Mouse (Mus musculus): ENCODE measurements at regions not wholly inside any gene's neighbourhood (a gene's known extent, or its start where the extent isn't known, plus 50 kb on each side); places are given as distances from the start of the nearest gene placed in this dataset.

- Histone ChIP-seq H3K4me2 (ENCODE audit: low read depth, low read length) (no peak overlapping the region), H3K4me3 (ENCODE audit: low read depth, low read length) (no peak overlapping the region), H3K9ac (ENCODE audit: low read depth, low read length) (no peak overlapping the region), H3K27ac (ENCODE audit: low read length) (no peak overlapping the region), H3K36me3 (ENCODE audit: control insufficient read depth, insufficient read depth) (no peaks in the 10 kb centered on the region), H3K27me3 (ENCODE audit: control insufficient read depth, insufficient read depth, low read depth, low read length) (no peaks in the 10 kb centered on the region), H3K4me1 (ENCODE audit: control insufficient read depth, low read depth, low read length) (no peaks in the 10 kb centered on the region), H3K9me3 (replicated peaks; ENCODE audit: control insufficient read depth, low read length) (no peaks in the 10 kb centered on the region)
- 57% methylated on average over 2 of the region's 2 CpGs for WGBS (ENCODE audit: insufficient replicate concordance)
- ATAC-seq (ENCODE audit: low read depth), result no peak
These were observed 702.8 kb downstream of the Hs3st4 start for GRCm38 (mm10) chr7:124685424-124685823.

DNA sequence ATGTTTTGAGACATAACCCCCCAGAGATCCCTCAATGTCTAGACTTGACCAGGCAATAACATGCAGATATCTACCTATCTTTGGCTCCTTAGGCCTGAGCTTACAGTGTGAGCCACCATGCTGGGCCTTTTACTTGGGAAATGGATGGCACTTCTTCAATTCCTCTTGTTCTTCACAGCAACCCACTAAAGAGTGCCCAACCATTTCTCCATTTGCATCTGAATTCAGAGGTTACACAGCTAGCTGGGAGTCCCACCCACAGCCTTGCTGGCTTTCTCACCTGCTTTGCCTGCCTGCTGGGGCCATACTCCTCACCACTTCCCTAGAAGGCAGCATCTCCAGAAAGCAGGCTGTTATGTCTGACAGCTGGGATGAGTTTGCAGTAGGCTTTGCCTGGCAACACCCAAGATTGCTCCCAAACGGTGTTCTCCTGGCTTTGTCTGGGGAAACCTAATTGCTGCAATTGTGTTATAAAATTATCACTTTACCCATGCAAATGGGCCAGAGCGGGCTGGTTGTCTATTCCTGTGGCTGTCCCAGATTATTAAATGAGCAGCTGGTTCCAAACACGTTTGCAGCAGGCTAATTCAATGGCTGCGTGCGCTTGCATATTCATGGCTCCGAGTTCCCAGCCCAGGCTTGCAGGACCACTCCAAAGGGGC lies 721.6 kb downstream of the Hs3st4 start:
- Histone ChIP-seq H3K9me3 (replicated peaks; ENCODE audit: control insufficient read depth, low read length) (no peaks in the 10 kb centered on the region), H3K4me1 (ENCODE audit: control insufficient read depth, low read depth, low read length) (no peaks in the 10 kb centered on the region), H3K36me3 (ENCODE audit: control insufficient read depth, insufficient read depth) (no peaks in the 10 kb centered on the region), H3K9ac (ENCODE audit: low read depth, low read length) (no peak overlapping the region), H3K27ac (ENCODE audit: low read length) (no peak overlapping the region), H3K4me3 (ENCODE audit: low read depth, low read length) (no peak overlapping the region), H3K4me2 (ENCODE audit: low read depth, low read length) (no peak overlapping the region), H3K27me3 (ENCODE audit: control insufficient read depth, insufficient read depth, low read depth, low read length) (no peaks in the 10 kb centered on the region)
- no peak for ATAC-seq (ENCODE audit: low read depth)
- WGBS (ENCODE audit: insufficient replicate concordance), result 38% methylated on average over 6 of the region's 6 CpGs

DNA sequence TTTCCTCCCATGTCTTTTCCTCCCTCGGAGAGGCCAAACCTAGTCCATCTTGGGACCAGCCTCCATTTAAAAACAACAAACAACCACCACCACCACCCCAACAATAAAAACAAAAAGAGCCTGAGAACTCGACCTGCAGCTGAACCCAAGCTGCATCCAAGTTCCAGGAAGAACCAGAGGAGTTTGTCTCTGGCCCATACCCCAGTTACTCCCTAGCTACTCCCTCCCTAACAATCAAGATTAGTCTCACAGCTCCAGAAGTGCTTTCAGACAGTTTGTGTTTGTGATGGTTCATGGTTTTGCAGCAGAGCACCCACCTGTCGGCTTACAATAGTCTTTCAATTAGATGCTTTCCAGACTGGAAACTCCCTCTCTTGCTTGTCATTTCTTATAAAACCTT lies 724.5 kb downstream of the Hs3st4 start:
- Histone ChIP-seq H3K9me3 (replicated peaks; ENCODE audit: control insufficient read depth, low read length) (no peaks in the 10 kb centered on the region), H3K27me3 (ENCODE audit: control insufficient read depth, insufficient read depth, low read depth, low read length) (no peaks in the 10 kb centered on the region), H3K4me3 (ENCODE audit: low read depth, low read length) (no peak overlapping the region), H3K27ac (ENCODE audit: low read length) (no peak overlapping the region), H3K4me1 (ENCODE audit: control insufficient read depth, low read depth, low read length) (no peaks in the 10 kb centered on the region), H3K36me3 (ENCODE audit: control insufficient read depth, insufficient read depth) (no peaks in the 10 kb centered on the region), H3K4me2 (ENCODE audit: low read depth, low read length) (no peak overlapping the region), H3K9ac (ENCODE audit: low read depth, low read length) (no peak overlapping the region)
- no peak for ATAC-seq (ENCODE audit: low read depth)
- WGBS (ENCODE audit: insufficient replicate concordance), result 16% methylated on average over 3 of the region's 3 CpGs

DNA sequence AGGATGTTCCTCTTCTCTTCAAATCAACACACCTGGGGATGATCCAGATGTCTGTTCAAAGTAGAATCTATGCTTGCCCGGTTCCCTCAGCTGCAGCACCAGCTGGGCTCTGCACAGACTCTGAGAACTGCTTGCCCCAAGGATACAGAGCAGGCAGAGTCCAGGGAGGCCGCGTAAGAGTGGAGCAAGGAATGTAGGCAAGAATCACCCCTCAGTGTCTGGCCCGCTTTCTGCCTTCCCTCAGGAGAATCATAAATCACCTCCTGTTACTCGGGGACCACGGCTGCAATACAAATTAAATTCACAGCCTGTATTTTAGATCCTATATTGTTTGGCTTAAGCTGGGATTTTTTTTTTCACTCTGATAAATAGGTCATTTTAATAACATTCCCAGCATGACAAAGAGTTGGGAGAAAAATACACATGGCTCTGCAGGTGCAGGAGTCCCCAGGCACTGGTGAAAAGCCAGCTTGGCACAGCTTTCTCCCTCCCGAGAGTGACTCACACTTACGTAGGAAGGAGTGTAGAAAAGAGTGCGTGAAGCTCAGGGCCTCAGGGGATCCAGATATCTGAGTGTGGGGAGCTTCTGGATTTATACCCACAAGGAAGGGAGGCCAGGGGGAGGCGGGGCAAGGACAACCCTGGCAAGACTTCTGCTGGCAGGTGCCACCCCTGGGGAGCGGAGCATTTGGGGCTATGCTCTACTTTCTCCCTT lies 726.3 kb downstream of the Hs3st4 start:
- Histone ChIP-seq H3K4me2 (ENCODE audit: low read depth, low read length) (no peak overlapping the region), H3K36me3 (ENCODE audit: control insufficient read depth, insufficient read depth) (no peaks in the 10 kb centered on the region), H3K27ac (ENCODE audit: low read length) (no peak overlapping the region), H3K4me1 (ENCODE audit: control insufficient read depth, low read depth, low read length) (no peaks in the 10 kb centered on the region), H3K4me3 (ENCODE audit: low read depth, low read length) (no peak overlapping the region), H3K9me3 (replicated peaks; ENCODE audit: control insufficient read depth, low read length) (no peaks in the 10 kb centered on the region), H3K27me3 (ENCODE audit: control insufficient read depth, insufficient read depth, low read depth, low read length) (no peaks in the 10 kb centered on the region), H3K9ac (ENCODE audit: low read depth, low read length) (no peak overlapping the region)
- 58% methylated on average over 11 of the region's 11 CpGs for WGBS (ENCODE audit: insufficient replicate concordance)
- ATAC-seq (ENCODE audit: low read depth), result no peak

- Histone ChIP-seq H3K4me1 (ENCODE audit: control insufficient read depth, low read depth, low read length) (no peaks in the 10 kb centered on the region), H3K9me3 (replicated peaks; ENCODE audit: control insufficient read depth, low read length) (no peaks in the 10 kb centered on the region), H3K4me2 (ENCODE audit: low read depth, low read length) (no peak overlapping the region), H3K9ac (ENCODE audit: low read depth, low read length) (no peak overlapping the region), H3K36me3 (ENCODE audit: control insufficient read depth, insufficient read depth) (no peaks in the 10 kb centered on the region), H3K4me3 (ENCODE audit: low read depth, low read length) (no peak overlapping the region), H3K27ac (ENCODE audit: low read length) (no peak overlapping the region), H3K27me3 (ENCODE audit: control insufficient read depth, insufficient read depth, low read depth, low read length) (no peaks in the 10 kb centered on the region)
- 32% methylated on average over 1 of the region's 1 CpGs for WGBS (ENCODE audit: insufficient replicate concordance)
- ATAC-seq (ENCODE audit: low read depth), result no peak
These were observed 723.5 kb upstream of the Kdm8 start for GRCm38 (mm10) chr7:124720927-124721326.

GRCm38 (mm10) chr7:124742086-124742485 lies 702.4 kb upstream of the Kdm8 start:
- H3K9ac ChIP-seq (ENCODE audit: low read depth, low read length), result no peak overlapping the region
- H3K27ac ChIP-seq (ENCODE audit: low read length), result no peak overlapping the region
- H3K4me1 ChIP-seq (ENCODE audit: control insufficient read depth, low read depth, low read length), result no peaks in the 10 kb centered on the region
- H3K36me3 ChIP-seq (ENCODE audit: control insufficient read depth, insufficient read depth), result no peaks in the 10 kb centered on the region
- WGBS (ENCODE audit: insufficient replicate concordance), result 3% methylated on average over 2 of the region's 2 CpGs
- H3K4me2 ChIP-seq (ENCODE audit: low read depth, low read length), result no peak overlapping the region
- H3K4me3 ChIP-seq (ENCODE audit: low read depth, low read length), result no peak overlapping the region
- no peak for ATAC-seq (ENCODE audit: low read depth)
- H3K27me3 ChIP-seq (ENCODE audit: control insufficient read depth, insufficient read depth, low read depth, low read length), result no peaks in the 10 kb centered on the region
- no peaks in the 10 kb centered on the region for H3K9me3 ChIP-seq (replicated peaks; ENCODE audit: control insufficient read depth, low read length)

- ATAC-seq (ENCODE audit: low read depth), result no peak
- no peaks in the 10 kb centered on the region for H3K9me3 ChIP-seq (replicated peaks; ENCODE audit: control insufficient read depth, low read length)
- no peaks in the 10 kb centered on the region for H3K36me3 ChIP-seq (ENCODE audit: control insufficient read depth, insufficient read depth)
- no peaks in the 10 kb centered on the region for H3K4me1 ChIP-seq (ENCODE audit: control insufficient read depth, low read depth, low read length)
- WGBS (ENCODE audit: insufficient replicate concordance), result 38% methylated on average over 2 of the region's 2 CpGs
- H3K4me2 ChIP-seq (ENCODE audit: low read depth, low read length), result no peak overlapping the region
- no peak overlapping the region for H3K27ac ChIP-seq (ENCODE audit: low read length)
- no peak overlapping the region for H3K9ac ChIP-seq (ENCODE audit: low read depth, low read length)
- no peaks in the 10 kb centered on the region for H3K27me3 ChIP-seq (ENCODE audit: control insufficient read depth, insufficient read depth, low read depth, low read length)
- H3K4me3 ChIP-seq (ENCODE audit: low read depth, low read length), result no peak overlapping the region
These were observed 698.2 kb upstream of the Kdm8 start for GRCm38 (mm10) chr7:124746321-124746720.

DNA sequence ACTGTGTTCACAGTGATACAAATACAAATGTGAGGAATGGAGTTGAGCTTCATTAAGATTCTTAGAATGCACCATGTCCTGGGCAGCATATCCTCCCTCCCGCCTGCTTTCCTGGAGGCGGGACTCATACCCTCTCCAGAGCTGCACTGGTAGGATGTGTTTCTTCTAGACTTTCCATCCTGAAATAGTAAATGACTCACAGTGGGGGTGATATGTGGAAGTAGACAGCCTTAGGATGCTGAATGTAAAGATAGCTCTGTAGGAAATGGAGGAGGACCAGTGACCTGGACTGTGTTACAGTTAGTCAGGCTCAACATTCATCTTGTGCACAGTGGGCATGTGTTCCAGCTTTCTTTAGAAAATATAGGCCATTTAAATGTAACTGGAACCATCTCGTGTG lies 696.1 kb upstream of the Kdm8 start:
- Histone ChIP-seq H3K36me3 (ENCODE audit: control insufficient read depth, insufficient read depth) (no peaks in the 10 kb centered on the region), H3K4me2 (ENCODE audit: low read depth, low read length) (no peak overlapping the region), H3K4me3 (ENCODE audit: low read depth, low read length) (no peak overlapping the region), H3K27ac (ENCODE audit: low read length) (no peak overlapping the region), H3K27me3 (ENCODE audit: control insufficient read depth, insufficient read depth, low read depth, low read length) (no peaks in the 10 kb centered on the region), H3K4me1 (ENCODE audit: control insufficient read depth, low read depth, low read length) (no peaks in the 10 kb centered on the region), H3K9me3 (replicated peaks; ENCODE audit: control insufficient read depth, low read length) (no peaks in the 10 kb centered on the region), H3K9ac (ENCODE audit: low read depth, low read length) (no peak overlapping the region)
- ATAC-seq (ENCODE audit: low read depth), result no peak
- WGBS (ENCODE audit: insufficient replicate concordance), result 49% methylated on average over 3 of the region's 3 CpGs

GRCm38 (mm10) chr7:124759084-124759483 lies 685.4 kb upstream of the Kdm8 start:
- H3K4me1 ChIP-seq (ENCODE audit: control insufficient read depth, low read depth, low read length), result no peaks in the 10 kb centered on the region
- no peak overlapping the region for H3K4me2 ChIP-seq (ENCODE audit: low read depth, low read length)
- H3K27ac ChIP-seq (ENCODE audit: low read length), result no peak overlapping the region
- H3K9me3 ChIP-seq (replicated peaks; ENCODE audit: control insufficient read depth, low read length), result no peaks in the 10 kb centered on the region; the same call in 1 of the 2 replicates
- WGBS (ENCODE audit: insufficient replicate concordance), result 60% methylated on average over 4 of the region's 4 CpGs
- no peaks in the 10 kb centered on the region for H3K36me3 ChIP-seq (ENCODE audit: control insufficient read depth, insufficient read depth)
- H3K4me3 ChIP-seq (ENCODE audit: low read depth, low read length), result no peak overlapping the region
- no peak for ATAC-seq (ENCODE audit: low read depth)
- H3K9ac ChIP-seq (ENCODE audit: low read depth, low read length), result no peak overlapping the region
- H3K27me3 ChIP-seq (ENCODE audit: control insufficient read depth, insufficient read depth, low read depth, low read length), result no peaks in the 10 kb centered on the region

Measured in liver, embryonic 16.5 days (tissue).